Mouse (Mus musculus) MEL (cell line): ENCODE measurements around the gene Fgf3. TPM values are rescaled to one million over a fixed set of nuclear protein-coding genes. Genes with fewer than 3 reads are reported as not detected.

Experiments
- DNase-seq: peaks from one replicate; pipeline ENCODE4 v3.0.0; 2011; ENCODE audit warnings: low read depth, low spot score
- H3K27ac ChIP-seq: 2 replicates; pipeline ENCODE4 v1.5.1; 2012; ENCODE audit warnings: low read depth, mild to moderate bottlenecking, control low read depth, low read length, moderate library complexity; ENCODE audit not compliant: control insufficient read depth
- H3K27me3 ChIP-seq, 2 experiments: fragments of 150-350 bp in 1 of 2; sonication (generic) in 1 of 2; 2 replicates each; pipeline ENCODE4 v1.6.1; 2012; ENCODE audit warnings: low read length in 2 of 2, mild to moderate bottlenecking in 2 of 2, improper control_type of control experiment in 1 of 2, moderate library complexity in 1 of 2; ENCODE audit not compliant: insufficient read depth in 2 of 2, control insufficient read depth in 1 of 2
- H3K36me3 ChIP-seq, 2 experiments: 2 replicates each; pipeline ENCODE4 v1.6.1; 2012 to 2014; ENCODE audit warnings: low read length in 2 of 2, improper control_type of control experiment in 1 of 2, inconsistent platforms in 1 of 2, mild to moderate bottlenecking in 1 of 2; ENCODE audit not compliant: insufficient read depth in 2 of 2, control insufficient read depth in 1 of 2
- H3K4me1 ChIP-seq, 2 experiments: fragments of 150-350 bp in 1 of 2; sonication (generic) in 1 of 2; 2 replicates each; pipeline ENCODE4 v1.6.1; 2012; ENCODE audit warnings: low read length in 2 of 2, improper control_type of control experiment in 1 of 2, mild to moderate bottlenecking in 1 of 2; ENCODE audit not compliant: insufficient read depth in 2 of 2, control insufficient read depth in 1 of 2
- H3K4me3 ChIP-seq, 2 experiments: fragments of 150-350 bp in 1 of 2; sonication (generic) in 1 of 2; 2 replicates each; pipeline ENCODE4 v1.5.1; 2012; ENCODE audit warnings: low read depth in 2 of 2, low read length in 2 of 2, mild to moderate bottlenecking in 2 of 2, moderate library complexity in 2 of 2, control low read depth in 1 of 2, improper control_type of control experiment in 1 of 2; ENCODE audit not compliant: control insufficient read depth in 1 of 2, insufficient read depth in 1 of 2
- H3K79me2 ChIP-seq: 2 replicates; pipeline ENCODE4 v1.6.1; 2012; ENCODE audit warnings: mild to moderate bottlenecking, low read length, moderate library complexity; ENCODE audit not compliant: control insufficient read depth, poor library complexity, insufficient read depth
- H3K9ac ChIP-seq: 2 replicates; pipeline ENCODE4 v1.6.1; 2012; ENCODE audit warnings: low read depth, mild to moderate bottlenecking, control low read depth, low read length, moderate library complexity; ENCODE audit not compliant: control insufficient read depth, poor library complexity, severe bottlenecking
- H3K9me3 ChIP-seq: fragments of 150-350 bp; sonication (generic); replicated peaks from 2 replicates; pipeline ENCODE4 v1.6.1; 2012; ENCODE audit warnings: mild to moderate bottlenecking, low read length, improper control_type of control experiment, moderate library complexity; ENCODE audit not compliant: insufficient read depth
- CHD1 ChIP-seq: IDR thresholded peaks from 2 replicates; pipeline ENCODE4 v1.6.1; 2012; ENCODE audit warnings: low read depth, mild to moderate bottlenecking, inconsistent platforms, low read length, improper control_type of control experiment
- ELF1 ChIP-seq: IDR thresholded peaks from 2 replicates; pipeline ENCODE4 v1.6.1; 2014; ENCODE audit warnings: low read depth, mild to moderate bottlenecking, inconsistent platforms, low read length, improper control_type of control experiment, moderate library complexity
- ETS1 ChIP-seq: IDR thresholded peaks from 2 replicates; pipeline ENCODE4 v1.6.1; 2012; ENCODE audit warnings: low read depth, mild to moderate bottlenecking, inconsistent platforms, low read length, improper control_type of control experiment, moderate library complexity
- HCFC1 ChIP-seq: IDR thresholded peaks from 2 replicates; pipeline ENCODE4 v1.6.1; 2012; ENCODE audit warnings: low read depth, mild to moderate bottlenecking, inconsistent platforms, low read length, improper control_type of control experiment, moderate library complexity
- JUND ChIP-seq: IDR thresholded peaks from 2 replicates; pipeline ENCODE4 v1.6.1; 2011; ENCODE audit warnings: low read depth, mild to moderate bottlenecking, improper control_type of control experiment, low read length
- KAT2A ChIP-seq: conservative IDR thresholded peaks from 2 replicates; pipeline ENCODE4 v1.6.1; 2012; ENCODE audit warnings: low read depth, low read length, improper control_type of control experiment, inconsistent platforms
- MEF2A ChIP-seq: IDR thresholded peaks from 2 replicates; pipeline ENCODE4 v1.6.1; 2014; ENCODE audit warnings: low read depth, mild to moderate bottlenecking, inconsistent platforms, low read length, improper control_type of control experiment; ENCODE audit not compliant: poor library complexity, insufficient replicate concordance, severe bottlenecking; ENCODE audit errors: extremely low read depth
- MXI1 ChIP-seq: IDR thresholded peaks from 2 replicates; pipeline ENCODE4 v1.6.1; 2011; ENCODE audit warnings: mild to moderate bottlenecking, low read depth, low read length, improper control_type of control experiment
- NELFE ChIP-seq: IDR thresholded peaks from 2 replicates; pipeline ENCODE4 v1.6.1; 2011; ENCODE audit warnings: low read depth, low read length, improper control_type of control experiment
- POLR2AphosphoS5 ChIP-seq: IDR thresholded peaks from 2 replicates; pipeline ENCODE4 v1.6.1; 2012; ENCODE audit warnings: low read depth, borderline replicate concordance, mild to moderate bottlenecking, inconsistent platforms, low read length, moderate library complexity, mixed read lengths
- SIN3A ChIP-seq: IDR thresholded peaks from 2 replicates; pipeline ENCODE4 v1.6.1; 2012; ENCODE audit warnings: low read length, improper control_type of control experiment, inconsistent platforms
- SMC3 ChIP-seq: IDR thresholded peaks from 2 replicates; pipeline ENCODE4 v1.6.1; 2011; ENCODE audit warnings: low read depth, low read length, improper control_type of control experiment
- TAL1 ChIP-seq: IDR thresholded peaks from 2 replicates; pipeline ENCODE4 v1.6.1; 2012; ENCODE audit warnings: mild to moderate bottlenecking, inconsistent platforms, low read length, moderate library complexity, mixed read lengths
- TCF12 ChIP-seq: IDR thresholded peaks from 2 replicates; pipeline ENCODE4 v1.6.1; 2014; ENCODE audit warnings: low read depth, mild to moderate bottlenecking, inconsistent platforms, low read length, improper control_type of control experiment, moderate library complexity
- USF1 ChIP-seq: IDR thresholded peaks from 2 replicates; pipeline ENCODE4 v1.6.1; 2014; ENCODE audit warnings: low read depth, mild to moderate bottlenecking, inconsistent platforms, low read length, improper control_type of control experiment, moderate library complexity
- ZC3H11A ChIP-seq: IDR thresholded peaks from 2 replicates; pipeline ENCODE4 v1.6.1; 2012; ENCODE audit warnings: low read depth, mild to moderate bottlenecking, inconsistent platforms, low read length, improper control_type of control experiment
- ZMIZ1 ChIP-seq: IDR thresholded peaks from 2 replicates; pipeline ENCODE4 v1.6.1; 2012; ENCODE audit warnings: low read depth, mild to moderate bottlenecking, inconsistent platforms, low read length, improper control_type of control experiment, moderate library complexity
- polyA plus RNA-seq, 2 experiments: library from polyadenylated mRNA; stranded (reverse) in 1 of 2; unstranded in 1 of 2; fragments of >175 nt in 1 of 2; fragments of >200 nt in 1 of 2; gene quantifications; 2 replicates each; pipeline versions ENCODE4 v1.2.1 to v1.2.4; 2012; ENCODE audit warnings: low replicate concordance in 2 of 2, low read depth in 1 of 2; ENCODE audit not compliant: insufficient read length in 2 of 2, insufficient read depth in 1 of 2, missing spikeins in 1 of 2
- total RNA-seq: library from RNA; depleted of rRNA; stranded (reverse); fragments of 300-350 nt; gene quantifications from 2 replicates; pipeline ENCODE4 v1.2.3, GENCODE M21; 2012; rRNA removed

The Fgf3 gene
- total and polyA plus RNA-seq, 3 experiments: not detected

- no peaks in the 10 kb centered on the region; a peak in 1 of 4 replicates for H3K4me1 ChIP-seq
- DNase-seq: no peak
- no peak for TF ChIP-seq POLR2AphosphoS5
- H3K9me3 ChIP-seq: no peaks in the 10 kb centered on the region
- no peak overlapping the region for H3K9ac ChIP-seq
- H3K27ac ChIP-seq: no peak overlapping the region
- no peak overlapping the region for H3K4me3 ChIP-seq
- H3K27me3 ChIP-seq: no peaks in the 10 kb centered on the region
- no peaks in the 10 kb centered on the region for H3K36me3 ChIP-seq
- H3K79me2 ChIP-seq: peaks cover 14% of the 10 kb centered on the region; the same call in 1 of the 2 replicates
Observed at GRCm38 (mm10) chr7:144891863-144892262, 54.0 kb downstream of the Fgf3 start.

- no peak for DNase-seq
- no peak for TF ChIP-seq POLR2AphosphoS5
- TF ChIP-seq ZMIZ1: no peak
- TF ChIP-seq ETS1: no peak
- TF ChIP-seq SIN3A: no peak
- no peak for TF ChIP-seq KAT2A
- no peak for TF ChIP-seq MEF2A
- no peak for TF ChIP-seq HCFC1
- TF ChIP-seq CHD1: no peak
- TF ChIP-seq JUND: no peak
- no peak for TF ChIP-seq TAL1
- TF ChIP-seq SMC3: no peak
- TF ChIP-seq TCF12: no peak
- no peak for TF ChIP-seq ELF1
- no peak for TF ChIP-seq NELFE
- TF ChIP-seq ZC3H11A: no peak
- TF ChIP-seq MXI1: no peak
- no peak for TF ChIP-seq USF1
- Histone ChIP-seq H3K27me3 (no peaks in the 10 kb centered on the region), H3K27ac (no peak overlapping the region), H3K9ac (no peak overlapping the region), H3K9me3 (no peaks in the 10 kb centered on the region), H3K4me1 (peaks cover under 1 to 2% of the 10 kb centered on the region in 2 experiments; a peak in 1 of 4 replicates), H3K36me3 (peaks cover 0 to under 1% of the 10 kb centered on the region in 2 experiments; a peak in 1 of 4 replicates), H3K79me2 (peaks cover 14% of the 10 kb centered on the region; the same call in 1 of the 2 replicates), H3K4me3 (no peak overlapping the region)
Observed at GRCm38 (mm10) chr7:144892322-144892721, 54.4 kb downstream of the Fgf3 start.

Other genes starting within 250 kb of the Fgf3 start
- 0.04 TPM in 1 of 2 replicates, not detected in the other for gene Ano1, start 86.1 kb upstream of the Fgf3 start, total RNA-seq
- not detected for gene Ano1, start 86.1 kb upstream of the Fgf3 start, polyA plus RNA-seq
- gene Fgf4, start 9.3 kb downstream of the Fgf3 start, total RNA-seq: not detected in 2 replicates
- gene Fgf4, start 9.3 kb downstream of the Fgf3 start, polyA plus RNA-seq: not detected
- gene Fgf15, start 58.4 kb downstream of the Fgf3 start, total RNA-seq: 11.7 and 19.1 TPM in 2 replicates
- 10 to 100 TPM in 1 of 2 experiments, not detected in 1; 16.6 TPM for gene Fgf15, start 58.4 kb downstream of the Fgf3 start, polyA plus RNA-seq
- gene LTO1, start 77.0 kb downstream of the Fgf3 start, total RNA-seq: 10.5 and 18.1 TPM in 2 replicates
- 10 to 100 TPM in 1 of 2 experiments, not detected in 1; 18.4 TPM for gene LTO1, start 77.0 kb downstream of the Fgf3 start, polyA plus RNA-seq
- gene Ccnd1, start 101.8 kb downstream of the Fgf3 start, total RNA-seq: 0.08 and 0.13 TPM in 2 replicates
- under 1 TPM in 1 of 2 experiments, not detected in 1; 0.38 TPM for gene Ccnd1, start 101.8 kb downstream of the Fgf3 start, polyA plus RNA-seq